ENCODE assay signal across 10 mouse cellular contexts in genomic region chr15:12243792-12244191, GRCm38 (mm10). TPM values are rescaled to one million over a fixed set of nuclear protein-coding genes. Genes with fewer than 3 reads are reported as not detected.
DNase-seq lines count a peak whose midpoint lies in the region; ATAC-seq and TF ChIP-seq lines count a peak whose summit lies in the region.
"Had no signal": no experiment of that assay in that cellular context is flagged by ENCODE, and none has a peak within 500 bp of the region (broad histone marks: within the 10 kb centered on the region; RNA-seq: fewer than 3 reads in every experiment).

No protein-coding gene starts in this region.

- H3K27ac ChIP-seq in liver, postnatal 0 days (ENCODE audit: low read depth): peak overlapping the region; percentile 50; the same call in 1 of the 2 replicates
- peak overlapping the region; percentile 54; the same call in 1 of the 2 replicates for H3K27ac ChIP-seq in heart, embryonic 12.5 days (ENCODE audit: poor library complexity, severe bottlenecking)
- H3K27ac ChIP-seq in midbrain, embryonic 14.5 days (replicated peaks; ENCODE audit: low read depth, low read length): no peak overlapping the region
- H3K27ac ChIP-seq: intestine, embryonic 15.5 days had no signal

- no peak overlapping the region for H3K4me2 ChIP-seq in liver, postnatal 0 days (ENCODE audit: low read depth, low read length)
- no peak overlapping the region for H3K4me2 ChIP-seq in heart, embryonic 12.5 days
- H3K4me2 ChIP-seq in midbrain, embryonic 14.5 days (ENCODE audit: low read length): no peak overlapping the region
- H3K4me2 ChIP-seq: intestine, embryonic 15.5 days had no signal

- peaks cover 28% of the 10 kb centered on the region for H3K36me3 ChIP-seq in liver, postnatal 0 days (replicated peaks; ENCODE audit: insufficient read depth, low read length)
- peaks cover 27% of the 10 kb centered on the region for H3K36me3 ChIP-seq in heart, embryonic 12.5 days
- peaks cover 21% of the 10 kb centered on the region for H3K36me3 ChIP-seq in midbrain, embryonic 14.5 days (ENCODE audit: control insufficient read depth, insufficient read depth, low read length)

- 78% methylated on average over 3 of the region's 3 CpGs for WGBS in liver, postnatal 0 days (ENCODE audit: insufficient replicate concordance)
- WGBS in heart, embryonic 12.5 days: 60% methylated on average over 3 of the region's 3 CpGs
- 90% methylated on average over 3 of the region's 3 CpGs for WGBS in midbrain, embryonic 14.5 days

- H3K9ac ChIP-seq in liver, postnatal 0 days (replicated peaks): no peak overlapping the region
- no peak overlapping the region for H3K9ac ChIP-seq in heart, embryonic 12.5 days
- no peak overlapping the region for H3K9ac ChIP-seq in midbrain, embryonic 14.5 days (replicated peaks; ENCODE audit: low read length)
- H3K9ac ChIP-seq: intestine, embryonic 15.5 days had no signal

- no peak for TF ChIP-seq CTCF in liver, postnatal 0 days (IDR thresholded peaks at IDR 0.05; ENCODE audit: low read depth)

- H3K9me3 ChIP-seq in liver, postnatal 0 days (ENCODE audit: low read length): no peaks in the 10 kb centered on the region
- H3K9me3 ChIP-seq in heart, embryonic 12.5 days (replicated peaks): no peaks in the 10 kb centered on the region
- H3K9me3 ChIP-seq in midbrain, embryonic 14.5 days (ENCODE audit: control insufficient read depth, low read length): no peaks in the 10 kb centered on the region
- H3K9me3 ChIP-seq: G1E; intestine, embryonic 15.5 days had no signal

- peak; percentile 58; the same call in 1 of the 2 replicates for TF ChIP-seq EP300 in liver, postnatal 0 days (IDR thresholded peaks at IDR 0.05; ENCODE audit: low read depth)

- no peak for DNase-seq in liver, postnatal 0 days
- DNase-seq in liver: no peak
- DNase-seq in gastrocnemius, postnatal 14 days: peak; percentile 57
- DNase-seq in lung, postnatal 25 days (ENCODE audit: low spot score): peak; percentile 34
- no peak for DNase-seq in urinary bladder, postnatal 4 days (ENCODE audit: low spot score in 2 of 2)
- DNase-seq in midbrain, embryonic 14.5 days: no peak
- DNase-seq: right cerebral cortex, adult 18-20 months had no signal

- H3K4me1 ChIP-seq in liver, postnatal 0 days (ENCODE audit: insufficient read depth): peaks cover 8% of the 10 kb centered on the region; the same call in 1 of the 2 replicates
- H3K4me1 ChIP-seq in heart, embryonic 12.5 days (replicated peaks): peaks cover 43% of the 10 kb centered on the region
- 0 out of 2 replicates have a peak, but pooled peaks cover 6% of the 10 kb centered on the region for H3K4me1 ChIP-seq in midbrain, embryonic 14.5 days (ENCODE audit: control insufficient read depth, insufficient read depth, low read length)

- intact Hi-C loops in gastrocnemius, postnatal 14 days (cut with DNase I; ENCODE audit: low total_unique reads): no loop called here

- H3K27me3 ChIP-seq in liver, postnatal 0 days (ENCODE audit: insufficient read depth, low read length): no peaks in the 10 kb centered on the region
- no peaks in the 10 kb centered on the region for H3K27me3 ChIP-seq in heart, embryonic 12.5 days (replicated peaks)
- H3K27me3 ChIP-seq in midbrain, embryonic 14.5 days (ENCODE audit: control insufficient read depth, insufficient read depth, low read length): no peaks in the 10 kb centered on the region
- H3K27me3 ChIP-seq: intestine, embryonic 15.5 days had no signal

- no peak overlapping the region for H3K4me3 ChIP-seq in liver, postnatal 0 days (ENCODE audit: low read depth, low read length)
- no peak overlapping the region for H3K4me3 ChIP-seq in heart, embryonic 12.5 days
- H3K4me3 ChIP-seq in midbrain, embryonic 14.5 days (replicated peaks; ENCODE audit: low read depth, low read length): no peak overlapping the region
- H3K4me3 ChIP-seq: intestine, embryonic 15.5 days had no signal

- no peak for ATAC-seq in liver, postnatal 0 days
- no peak for ATAC-seq in heart, embryonic 12.5 days (ENCODE audit: insufficient number of reproducible peaks, low FRiP score)
- no peak for ATAC-seq in midbrain, embryonic 14.5 days (ENCODE audit: low FRiP score, low TSS enrichment)
- ATAC-seq: intestine, embryonic 15.5 days had no signal

RNA-seq across cellular contexts. Expression of gene Mtmr12, which starts 39.0 kb away (rescaled TPM):
- 3.9 and 4.0 TPM in 2 replicates for polyA plus RNA-seq in liver, postnatal 0 days (2015; fragmentation: Nextera tagmentation; extraction: Ambion mirVana)
- total RNA-seq in gastrocnemius, postnatal 14 days (2021): 1 to 10 TPM; 6.0 to 7.1 TPM
- 16.5 and 16.7 TPM in 2 replicates for polyA plus RNA-seq in heart, embryonic 12.5 days (2016; fragmentation: Nextera tagmentation; extraction: Ambion mirVana)
- polyA plus RNA-seq in midbrain, embryonic 14.5 days (2014; fragmentation: Nextera tagmentation; extraction: Ambion mirVana): 6.6 and 9.0 TPM in 2 replicates

Comparison
In these comparisons a context has a peak if more than half of its experiments do, and no peak if none do; other contexts are left out.
1. DNase-seq: peak in gastrocnemius, postnatal 14 days (single experiment) and lung, postnatal 25 days (single experiment); none in liver, postnatal 0 days (single experiment), liver (single experiment), urinary bladder, postnatal 4 days (0 of 2) and midbrain, embryonic 14.5 days (single experiment).